Mouse (Mus musculus) C3H10T1/2 (cell line): ENCODE results near the gene Chst11. TPM values are rescaled to one million over a fixed set of nuclear protein-coding genes. Genes with fewer than 3 reads are reported as not detected.

ENCODE experiments used
- polyA plus RNA-seq, 2 experiments: library from polyadenylated mRNA; unstranded; fragments of >200 nt; fragmentation: generic; extraction: Trizol; gene quantifications; one replicate each; pipeline ENCODE4 v1.2.1; 2012; ENCODE audit warnings: missing spikeins in 2 of 2

Chst11 gene
- 10 to 100 TPM in 1 of 2 experiments, under 1 TPM in 1; 0.76 to 11.4 TPM for polyA plus RNA-seq

GRCm38 (mm10) chr10:82984950-82985699 is at the start of gene Chst11:
Gene Chst11, plus strand, starts transcription at chr10:82985498.

Other genes starting within 250 kb of the Chst11 start
- 10 to 100 TPM in 1 of 2 experiments, 1 to 10 TPM in 1; 2.0 to 11.3 TPM for gene Nfyb, start 221.4 kb upstream of the Chst11 start, polyA plus RNA-seq
- 10 to 100 TPM; 13.4 to 45.5 TPM for gene Txnrd1, start 151.5 kb upstream of the Chst11 start, polyA plus RNA-seq
- under 1 TPM; 0.08 to 0.37 TPM for gene Eid3, start 118.9 kb upstream of the Chst11 start, polyA plus RNA-seq